Mouse (Mus musculus) liver, embryonic 14.5 days (tissue): ENCODE data around the gene Ifi27l2a.
A peak's percentile ranks its signal among the peaks of the same experiment; 100 is the strongest.

Source experiments
- CTCF ChIP-seq: IDR thresholded peaks from 2 replicates; pipeline ENCODE4 v1.5.1; 2016; ENCODE audit warnings: antibody characterized with exemption, low read depth, control low read depth
- EP300 ChIP-seq: IDR thresholded peaks from 2 replicates; pipeline ENCODE4 v1.6.1; 2016; ENCODE audit warnings: antibody characterized with exemption, low read depth

DNA sequence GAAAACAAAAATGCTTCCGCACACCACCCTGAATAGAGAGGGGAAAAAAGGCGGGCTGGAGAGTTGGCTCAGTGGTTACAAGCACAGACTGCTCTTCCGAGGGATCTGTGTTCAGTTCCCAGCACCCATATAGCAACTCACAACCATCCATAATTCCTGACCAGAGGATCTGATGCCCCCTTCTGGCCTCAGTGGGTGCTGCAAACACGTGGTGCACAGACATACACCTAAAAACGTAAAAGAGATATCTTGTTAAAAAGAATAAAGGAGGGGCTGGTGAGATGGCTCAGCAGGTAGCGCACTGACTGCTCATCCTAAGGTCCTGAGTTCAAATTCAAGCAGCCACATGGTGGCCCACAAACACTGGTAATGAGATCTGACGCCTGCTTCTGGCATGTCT lies 16.8 kb downstream of the Ifi27l2a start:
- TF ChIP-seq CTCF = 0 out of 2 replicates have a peak, but pooled peaks have one; percentile 22
- TF ChIP-seq EP300 = no peak
